Mouse (Mus musculus) forebrain, embryonic 16.5 days (tissue): ENCODE data around the gene Crygb. TPM values are rescaled to one million over a fixed set of nuclear protein-coding genes. Genes with fewer than 3 reads are reported as not detected.

Experiments
- ATAC-seq: fragments of 200-750 bp; cut with Nextera tagmentation; 2 replicates; pipeline ENCODE4 v1.8.0; 2017; ENCODE audit warnings: mild to moderate bottlenecking, moderate library complexity
- H3K27ac ChIP-seq: fragments of 300-500 bp; sonication (generic); 2 replicates; pipeline ENCODE4 v1.5.1; 2014; ENCODE audit warnings: low read length, control low read depth
- H3K27me3 ChIP-seq: fragments of 300-500 bp; sonication (generic); replicated peaks from 2 replicates; pipeline ENCODE4 v1.6.1; 2014; ENCODE audit warnings: low read length; ENCODE audit not compliant: control insufficient read depth, insufficient read depth
- H3K36me3 ChIP-seq: fragments of 300-500 bp; sonication (generic); 2 replicates; pipeline ENCODE4 v1.6.1; 2014; ENCODE audit not compliant: control insufficient read depth, insufficient read depth
- H3K4me1 ChIP-seq: fragments of 300-500 bp; sonication (generic); replicated peaks from 2 replicates; pipeline ENCODE4 v1.6.1; 2014; ENCODE audit warnings: low read length; ENCODE audit not compliant: control insufficient read depth, insufficient read depth
- H3K4me2 ChIP-seq: fragments of 300-500 bp; sonication (generic); 2 replicates; pipeline ENCODE4 v1.6.1; 2014; ENCODE audit warnings: mild to moderate bottlenecking, low read length, control low read depth
- H3K4me3 ChIP-seq: fragments of 300-500 bp; sonication (generic); replicated peaks from 2 replicates; pipeline ENCODE4 v1.5.1; 2014; ENCODE audit warnings: mild to moderate bottlenecking, low read length, control low read depth
- H3K9ac ChIP-seq: fragments of 300-500 bp; sonication (generic); replicated peaks from 2 replicates; pipeline ENCODE4 v1.6.1; 2014; ENCODE audit warnings: low read depth, low read length, control low read depth
- H3K9me3 ChIP-seq: fragments of 300-500 bp; sonication (generic); 2 replicates; pipeline ENCODE4 v1.6.1; 2016; ENCODE audit warnings: low read length; ENCODE audit not compliant: control insufficient read depth
- WGBS: fragments of 180-500 bp; shearing (Covaris S2); extraction: QIAGEN DNeasy Blood & Tissue Kit; methylation state at CpG from one replicate; pipeline ENCODE4 v1.1.7; 2014; 5-methylcytosine and 5-hydroxymethylcytosine counted together
- polyA plus RNA-seq: library from polyadenylated mRNA; unstranded; fragments of >200 nt; fragmentation: Nextera tagmentation; extraction: Ambion mirVana; gene quantifications from 2 replicates; pipeline ENCODE4 v1.2.1, GENCODE M21; 2015

The Crygb gene
- polyA plus RNA-seq, 1 experiment from 2014 or later, result not detected

- WGBS, result 9% methylated on average over 8 of the region's 8 CpGs
- Histone ChIP-seq H3K9ac (no peak overlapping the region), H3K27ac (no peak overlapping the region), H3K4me3 (no peak overlapping the region), H3K9me3 (no peaks in the 10 kb centered on the region), H3K4me2 (no peak overlapping the region), H3K36me3 (no peaks in the 10 kb centered on the region), H3K27me3 (no peaks in the 10 kb centered on the region), H3K4me1 (no peaks in the 10 kb centered on the region)
- peak; percentile 82 for ATAC-seq
These were observed 30.1 kb upstream of the Crygb start for GRCm38 (mm10) chr1:65112031-65112806.

- Histone ChIP-seq H3K9me3 (no peaks in the 10 kb centered on the region), H3K4me3 (no peak overlapping the region), H3K27me3 (no peaks in the 10 kb centered on the region), H3K36me3 (no peaks in the 10 kb centered on the region), H3K4me2 (no peak overlapping the region), H3K9ac (no peak overlapping the region), H3K4me1 (no peaks in the 10 kb centered on the region), H3K27ac (no peak overlapping the region)
- no peak for ATAC-seq
- 84% methylated on average over 25 of the region's 25 CpGs for WGBS
These were observed 27.8 kb upstream of the Crygb start for GRCm38 (mm10) chr1:65109756-65110435.

GRCm38 (mm10) chr1:65109196-65109595 lies 27.1 kb upstream of the Crygb start:
- WGBS, result 93% methylated on average over 8 of the region's 8 CpGs
- Histone ChIP-seq H3K36me3 (no peaks in the 10 kb centered on the region), H3K9me3 (no peaks in the 10 kb centered on the region), H3K27ac (no peak overlapping the region), H3K4me2 (no peak overlapping the region), H3K4me1 (no peaks in the 10 kb centered on the region), H3K9ac (no peak overlapping the region), H3K4me3 (no peak overlapping the region), H3K27me3 (no peaks in the 10 kb centered on the region)
- no peak for ATAC-seq

GRCm38 (mm10) chr1:65107654-65108279 lies 25.7 kb upstream of the Crygb start:
- no peaks in the 10 kb centered on the region for H3K9me3 ChIP-seq
- no peak overlapping the region for H3K4me3 ChIP-seq
- H3K27ac ChIP-seq, result no peak overlapping the region
- 84% methylated on average over 10 of the region's 10 CpGs for WGBS
- no peak overlapping the region for H3K9ac ChIP-seq
- no peak overlapping the region for H3K4me2 ChIP-seq
- no peaks in the 10 kb centered on the region for H3K4me1 ChIP-seq
- H3K36me3 ChIP-seq, result no peaks in the 10 kb centered on the region
- no peak for ATAC-seq
- no peaks in the 10 kb centered on the region for H3K27me3 ChIP-seq

- no peak within 1 kb of the TSS for H3K9ac ChIP-seq
- H3K9me3 ChIP-seq, result no peaks in the 10 kb centered on the region
- H3K4me3 ChIP-seq, result no peak within 1 kb of the TSS
- no peak within 1 kb of the TSS for H3K4me2 ChIP-seq
- no peak for ATAC-seq
- no peak within 1 kb of the TSS for H3K27ac ChIP-seq
- H3K27me3 ChIP-seq, result no peaks in the 10 kb centered on the region
- 87% methylated on average over 11 of the region's 11 CpGs for WGBS
- H3K4me1 ChIP-seq, result no peaks in the 10 kb centered on the region
- H3K36me3 ChIP-seq, result no peaks in the 10 kb centered on the region
These were observed 21.2 kb upstream of the Crygb start, which contains the start of gene Cryga for GRCm38 (mm10) chr1:65103273-65103672. Gene Cryga, minus strand, starts transcription at chr1:65103373.

- Histone ChIP-seq H3K4me2 (no peak overlapping the region), H3K4me3 (no peak overlapping the region), H3K27ac (no peak overlapping the region), H3K9me3 (no peaks in the 10 kb centered on the region), H3K9ac (no peak overlapping the region), H3K36me3 (no peaks in the 10 kb centered on the region), H3K4me1 (no peaks in the 10 kb centered on the region), H3K27me3 (no peaks in the 10 kb centered on the region)
- 88% methylated on average over 3 of the region's 3 CpGs for WGBS
- no peak for ATAC-seq
These were observed 14.9 kb upstream of the Crygb start for GRCm38 (mm10) chr1:65096953-65097352.

GRCm38 (mm10) chr1:65091566-65091965 lies 9.5 kb upstream of the Crygb start:
- Histone ChIP-seq H3K36me3 (no peaks in the 10 kb centered on the region), H3K27ac (no peak overlapping the region), H3K4me3 (no peak overlapping the region), H3K27me3 (no peaks in the 10 kb centered on the region), H3K9ac (no peak overlapping the region), H3K4me1 (no peaks in the 10 kb centered on the region), H3K4me2 (no peak overlapping the region), H3K9me3 (no peaks in the 10 kb centered on the region)
- no peak for ATAC-seq
- WGBS, result 89% methylated on average over 3 of the region's 3 CpGs

GRCm38 (mm10) chr1:65090370-65090769 lies 8.3 kb upstream of the Crygb start:
- no peak overlapping the region for H3K9ac ChIP-seq
- no peaks in the 10 kb centered on the region for H3K36me3 ChIP-seq
- H3K4me2 ChIP-seq, result no peak overlapping the region
- H3K27me3 ChIP-seq, result no peaks in the 10 kb centered on the region
- whole genome bisulfite sequencing, result 83% methylated on average over 2 of the region's 2 CpGs
- no peak for ATAC-seq
- no peaks in the 10 kb centered on the region for H3K9me3 ChIP-seq
- no peaks in the 10 kb centered on the region for H3K4me1 ChIP-seq
- no peak overlapping the region for H3K27ac ChIP-seq
- no peak overlapping the region for H3K4me3 ChIP-seq

- no peak overlapping the region for H3K4me3 ChIP-seq
- WGBS, result 82% methylated on average over 6 of the region's 6 CpGs
- no peak overlapping the region for H3K4me2 ChIP-seq
- no peaks in the 10 kb centered on the region for H3K9me3 ChIP-seq
- no peaks in the 10 kb centered on the region for H3K4me1 ChIP-seq
- no peak overlapping the region for H3K27ac ChIP-seq
- no peaks in the 10 kb centered on the region for H3K36me3 ChIP-seq
- no peaks in the 10 kb centered on the region for H3K27me3 ChIP-seq
- ATAC-seq, result no peak
- no peak overlapping the region for H3K9ac ChIP-seq
These were observed 6.7 kb upstream of the Crygb start for GRCm38 (mm10) chr1:65088567-65089356.
